Mouse (Mus musculus) left cerebral cortex, adult 11 months (tissue): ENCODE measurements at regions not wholly inside any gene's neighbourhood (a gene's known extent, or its start where the extent isn't known, plus 50 kb on each side); places are given as distances from the start of the nearest gene placed in this dataset.

Experiments
- DNase-seq: peaks from one replicate; pipeline ENCODE4 v3.0.0; 2022; ENCODE audit warnings: low spot score

DNA sequence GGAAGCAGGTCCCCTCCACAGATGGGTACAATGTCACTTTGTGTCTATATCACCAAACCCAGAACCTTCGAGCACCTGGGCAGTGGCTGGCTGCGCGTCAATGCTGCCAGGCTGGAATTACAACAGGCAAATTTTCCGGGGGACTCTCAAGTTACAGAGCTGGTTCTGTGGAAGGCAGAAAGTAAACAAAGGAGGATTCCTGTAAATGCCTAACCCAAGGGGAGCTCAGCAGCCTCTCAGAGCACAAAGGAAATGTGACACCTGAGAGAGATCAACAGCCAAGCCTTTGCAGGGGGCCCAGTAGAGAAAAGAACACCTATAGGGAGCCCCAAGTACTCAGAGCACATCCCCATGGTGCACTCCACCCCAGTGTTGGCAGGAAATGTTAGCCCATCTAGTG lies 70.7 kb downstream of the Setd4 start:
- no peak for DNase-seq

DNA sequence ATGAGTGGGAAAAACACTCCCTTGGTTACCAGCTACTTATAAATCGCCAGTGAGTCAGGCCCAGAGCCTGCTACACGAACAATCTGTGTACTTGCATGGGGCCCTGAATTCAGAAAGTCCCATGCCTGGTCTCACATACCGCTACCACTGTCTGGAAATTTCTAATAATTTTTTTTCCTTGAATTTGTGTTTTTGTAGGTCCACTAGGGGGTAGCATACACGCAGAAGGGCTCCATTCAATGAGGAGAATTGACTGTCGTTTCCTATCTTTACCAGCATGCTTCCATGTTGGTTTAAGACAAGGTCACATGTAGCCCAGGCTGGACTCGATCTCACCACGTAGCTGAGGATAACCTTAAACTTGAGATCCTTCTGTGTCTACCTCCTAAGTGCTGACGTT lies 71.9 kb downstream of the Setd4 start:
- DNase-seq: no peak

DNA sequence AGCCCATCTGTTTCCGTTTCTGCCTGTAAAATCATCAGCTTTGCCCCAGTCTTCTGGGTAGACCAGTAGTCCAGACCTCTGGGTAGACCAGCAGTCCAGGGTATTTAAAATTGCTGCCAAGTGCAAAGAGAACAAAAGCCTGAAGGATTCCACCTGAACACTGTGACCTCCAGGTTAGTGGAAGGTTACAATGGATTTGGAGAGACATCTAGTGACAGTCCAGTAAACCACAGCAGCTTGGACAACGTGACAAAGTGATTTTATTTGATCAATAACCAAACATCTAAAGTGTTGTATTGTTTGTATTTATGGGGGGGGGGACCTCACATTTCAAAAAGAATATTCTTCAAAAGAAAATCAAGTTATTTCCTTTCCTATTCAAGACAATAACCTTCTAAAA lies 81.4 kb downstream of the Setd4 start:
- DNase-seq: no peak

DNA sequence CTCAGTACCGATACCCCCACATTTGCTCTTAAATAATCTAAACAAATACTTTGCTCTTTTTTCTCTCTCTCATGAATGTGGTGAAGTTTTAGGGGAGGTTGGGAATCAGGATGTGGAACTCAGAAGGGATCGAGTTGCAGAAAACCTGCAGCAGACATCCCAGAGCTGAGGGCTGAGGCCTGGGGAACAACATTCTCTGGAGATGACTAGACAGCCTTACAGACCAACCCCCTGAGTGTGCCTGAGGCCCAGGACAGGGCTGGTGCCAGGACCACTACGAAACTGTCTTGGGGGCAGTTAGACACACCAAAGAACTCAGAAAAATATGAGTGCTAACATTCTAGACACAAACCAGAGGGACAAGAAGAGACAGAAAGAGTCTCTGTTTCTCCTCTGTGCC lies 83.4 kb downstream of the Setd4 start:
- DNase-seq: no peak

DNA sequence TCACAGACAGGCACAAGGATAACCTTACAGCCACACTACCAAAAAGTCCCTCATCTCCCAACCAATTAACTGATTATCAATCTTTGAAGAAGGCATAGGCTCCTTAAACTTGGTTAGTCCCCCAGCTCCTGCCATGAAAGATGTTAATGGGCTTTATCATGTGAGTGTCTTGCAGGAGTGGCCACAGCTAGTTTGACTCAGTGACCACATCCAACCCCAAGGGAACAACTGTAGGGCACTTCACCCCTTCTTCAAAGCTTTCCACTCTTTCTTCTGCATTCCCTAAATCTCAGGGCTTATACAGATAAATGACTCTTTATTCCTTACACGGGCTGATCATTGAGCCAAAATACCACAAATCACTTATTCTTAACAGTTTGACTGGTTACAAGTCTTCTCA lies 85.2 kb downstream of the Setd4 start:
- no peak for DNase-seq

DNA sequence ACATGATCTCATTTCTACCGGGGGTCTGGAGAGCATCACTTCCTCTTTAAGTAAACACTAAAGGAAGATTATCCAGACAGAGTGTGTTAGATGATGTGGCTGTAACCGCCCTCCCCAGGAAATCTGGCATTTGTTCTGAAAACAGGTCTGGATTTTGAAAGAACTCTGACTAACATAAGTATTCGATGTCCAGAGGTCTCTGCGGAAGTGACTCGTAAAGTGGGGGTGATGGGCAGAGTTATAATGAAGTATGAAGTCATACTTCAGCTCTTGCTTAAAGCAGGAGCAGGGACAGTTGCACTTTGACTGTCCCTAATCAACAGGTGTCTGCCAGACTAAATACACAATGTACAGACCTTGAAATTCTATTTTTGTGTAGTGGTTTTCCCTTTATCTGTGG lies 87.1 kb downstream of the Setd4 start:
- no peak for DNase-seq

DNA sequence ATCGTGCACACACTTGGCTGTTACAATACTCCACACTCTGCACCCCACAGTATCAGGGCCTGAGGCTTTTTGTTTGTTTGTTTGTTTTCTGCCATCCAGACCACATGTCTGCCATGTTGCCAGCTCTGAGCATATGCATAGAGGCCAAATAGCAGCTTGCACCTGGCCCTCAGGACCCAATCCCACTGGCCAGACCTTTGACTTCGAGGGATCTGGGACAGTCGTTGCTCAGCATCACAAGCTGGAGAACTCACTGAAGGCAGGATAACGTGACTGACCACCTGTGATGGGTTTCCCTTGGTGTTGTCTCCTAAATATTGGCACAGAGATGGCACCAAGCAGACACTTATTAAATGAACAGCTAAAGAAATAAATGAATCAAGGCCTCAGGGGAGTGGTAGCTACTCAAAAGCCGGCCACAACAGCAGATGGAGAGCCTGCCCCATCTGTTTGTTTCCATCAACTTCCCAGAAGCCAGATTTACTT lies 88.4 kb downstream of the Setd4 start:
- DNase-seq: no peak

DNA sequence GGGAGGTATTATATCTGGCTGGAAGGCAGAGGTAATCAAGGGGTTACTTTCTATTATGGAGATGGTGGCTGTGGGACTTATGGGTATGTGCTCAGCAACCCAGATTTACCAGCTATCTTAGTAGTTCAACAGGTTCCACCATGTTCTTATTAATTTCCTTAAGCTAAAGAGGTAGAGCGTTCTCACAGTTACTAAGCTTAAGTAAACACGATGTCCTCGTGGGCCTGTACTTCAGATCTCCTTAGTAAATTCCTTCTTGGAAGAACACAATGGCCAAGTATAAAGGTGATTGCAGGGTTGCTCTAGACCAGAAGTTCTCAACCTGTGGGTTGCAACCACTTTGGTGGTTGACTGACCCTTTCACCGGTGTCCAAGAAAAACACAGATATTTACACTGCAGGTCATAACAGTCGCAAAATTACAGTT lies 90.2 kb downstream of the Setd4 start:
- no peak for DNase-seq

DNA sequence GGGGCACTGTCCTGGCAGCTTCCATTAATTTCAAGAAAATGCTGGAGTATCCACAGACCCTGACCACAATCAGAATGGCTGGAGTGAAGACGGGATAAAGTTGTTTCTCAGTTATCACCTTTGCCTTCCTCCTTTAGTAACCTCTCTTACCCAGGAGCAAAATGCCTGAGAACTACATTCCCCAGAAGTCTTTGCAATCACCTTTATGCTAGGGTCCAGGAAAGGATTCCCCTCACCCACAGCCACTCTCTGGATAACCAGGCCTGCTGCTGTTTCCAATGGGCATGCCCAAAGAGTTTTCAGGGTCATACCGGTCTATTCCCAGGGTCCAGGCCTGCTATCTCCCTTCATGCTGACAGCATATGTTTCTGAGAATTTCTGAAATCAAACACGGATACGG lies 91.9 kb downstream of the Setd4 start:
- DNase-seq: no peak

DNA sequence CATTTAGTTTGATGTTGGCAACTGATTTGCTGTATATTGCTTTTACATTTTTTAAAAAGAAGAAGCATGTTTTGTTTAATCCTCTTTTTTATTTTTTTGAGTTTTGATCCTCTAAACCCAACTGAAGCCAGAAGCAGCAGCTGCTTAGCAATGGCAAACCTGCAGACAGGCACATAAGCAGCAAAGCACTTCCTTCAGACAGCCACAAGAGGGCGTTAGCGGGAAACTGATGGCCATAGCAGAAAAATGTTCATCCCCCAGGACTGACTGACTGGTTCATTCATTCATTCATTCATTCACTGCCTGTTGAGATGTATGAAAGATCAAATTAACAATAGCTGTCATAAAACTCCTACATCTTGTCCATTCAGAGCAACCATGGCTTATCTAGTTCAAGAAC lies 92.3 kb downstream of the Setd4 start:
- DNase-seq: no peak

DNA sequence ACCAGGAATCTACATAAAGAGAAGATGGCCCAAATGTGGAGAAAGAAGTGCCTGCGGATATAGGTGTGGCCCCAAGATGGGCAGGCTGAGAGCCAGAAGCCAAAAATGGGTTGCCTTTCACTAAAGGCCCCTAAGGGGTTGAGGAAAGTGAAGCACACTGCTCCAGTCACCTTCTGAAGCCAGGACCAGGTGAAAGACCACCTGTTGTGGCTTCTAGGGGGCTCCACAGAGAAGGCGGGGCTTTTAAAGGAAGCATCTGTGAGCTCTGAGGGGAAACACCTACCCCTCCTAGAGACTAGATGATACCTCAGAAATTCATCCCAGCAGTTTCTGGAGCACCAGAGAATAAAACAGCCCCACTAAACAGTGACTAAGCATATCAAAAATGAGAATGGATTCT lies 105.1 kb downstream of the Setd4 start:
- no peak for DNase-seq

DNA sequence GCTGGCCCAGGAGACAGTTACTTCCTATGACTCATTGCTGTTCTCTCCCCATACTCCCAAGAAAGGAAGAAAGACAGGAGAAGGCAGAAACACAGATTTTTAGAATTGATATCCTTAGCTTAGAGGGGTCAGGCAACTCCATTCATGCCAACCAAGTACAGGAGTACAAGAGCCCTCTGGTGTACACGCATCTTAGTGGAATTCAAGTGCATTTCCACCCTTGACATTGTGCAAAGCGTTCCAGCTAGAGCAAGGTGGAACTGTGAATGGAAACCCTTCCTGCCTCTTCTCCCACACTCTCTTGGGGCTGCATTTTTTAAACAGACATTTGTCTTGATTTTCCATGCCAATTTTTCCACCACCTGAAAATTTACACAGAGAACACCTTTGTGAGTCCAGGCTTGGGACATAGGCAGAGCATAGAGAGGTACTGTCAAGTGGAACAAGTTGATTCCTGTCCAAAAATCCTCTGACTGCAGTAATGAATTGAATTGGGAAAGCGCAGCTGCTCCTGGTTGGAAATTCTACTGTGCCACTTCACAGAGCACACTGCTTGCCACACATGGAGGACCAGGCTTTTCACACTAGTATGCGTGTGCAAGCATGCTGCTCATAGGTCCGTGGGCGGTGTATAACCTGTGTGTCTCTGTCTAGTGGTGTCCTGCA lies 110.4 kb downstream of the Setd4 start:
- DNase-seq: no peak

DNA sequence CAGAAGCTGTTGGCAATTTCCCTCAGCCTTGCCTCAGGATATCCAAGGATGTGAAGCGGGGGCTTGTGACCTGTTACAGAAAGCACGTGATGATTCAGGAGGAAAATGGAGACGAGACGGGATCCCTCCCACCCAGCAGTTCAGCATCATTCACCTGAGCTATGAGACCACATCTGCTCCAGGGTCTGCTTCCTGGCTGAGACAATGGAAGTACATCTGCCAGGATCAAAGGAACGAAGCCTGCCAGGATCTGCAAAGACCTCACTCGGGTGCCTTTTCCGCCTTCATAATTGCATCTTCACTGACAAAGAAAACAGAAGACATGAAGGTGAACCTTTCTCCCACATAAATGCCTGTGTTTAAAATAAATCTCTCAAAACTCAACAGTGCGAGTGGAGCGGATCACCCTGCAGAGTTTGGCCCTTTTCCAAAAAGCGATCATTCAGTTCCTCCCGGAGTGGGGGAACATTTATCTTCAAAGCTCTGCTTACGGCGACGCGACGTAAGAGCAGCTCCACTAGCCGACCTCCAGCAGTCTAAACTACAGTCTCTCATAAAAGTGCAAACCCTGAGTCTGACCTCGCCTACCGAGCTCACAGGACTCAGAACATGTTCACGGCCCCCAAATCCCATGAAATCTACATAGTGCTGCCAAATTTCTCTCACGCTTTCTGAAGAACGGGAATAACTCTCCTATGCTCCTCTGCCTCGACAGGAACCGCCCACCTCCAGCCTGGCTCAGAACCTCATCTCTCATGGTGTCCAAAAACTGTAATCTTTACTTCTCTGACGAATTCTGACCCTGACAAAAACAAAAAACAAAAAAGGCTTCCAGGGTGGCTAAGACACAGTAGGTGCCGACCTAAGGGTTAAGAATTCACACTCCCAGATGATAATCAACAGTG lies 117.0 kb downstream of the Setd4 start:
- no peak for DNase-seq

DNA sequence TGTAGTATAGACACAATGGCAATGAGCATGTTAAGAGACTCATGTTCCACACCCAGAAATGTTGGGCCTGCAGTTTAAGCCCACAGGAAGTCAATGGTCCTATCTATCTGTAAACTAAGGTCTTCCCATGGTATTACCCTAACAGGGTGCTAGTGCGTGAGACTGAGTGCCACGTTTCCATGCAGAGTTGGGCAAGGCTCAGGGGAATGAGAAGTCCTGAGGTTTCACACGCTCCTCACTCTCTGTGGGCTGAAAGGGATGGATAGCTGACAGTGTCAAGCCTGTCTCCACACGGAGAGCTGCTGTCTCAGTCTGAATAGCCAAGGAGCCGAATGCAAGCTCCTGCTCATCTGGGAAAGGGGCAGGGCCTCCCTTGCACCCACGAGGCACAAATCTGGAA lies 133.9 kb downstream of the Setd4 start:
- no peak for DNase-seq

DNA sequence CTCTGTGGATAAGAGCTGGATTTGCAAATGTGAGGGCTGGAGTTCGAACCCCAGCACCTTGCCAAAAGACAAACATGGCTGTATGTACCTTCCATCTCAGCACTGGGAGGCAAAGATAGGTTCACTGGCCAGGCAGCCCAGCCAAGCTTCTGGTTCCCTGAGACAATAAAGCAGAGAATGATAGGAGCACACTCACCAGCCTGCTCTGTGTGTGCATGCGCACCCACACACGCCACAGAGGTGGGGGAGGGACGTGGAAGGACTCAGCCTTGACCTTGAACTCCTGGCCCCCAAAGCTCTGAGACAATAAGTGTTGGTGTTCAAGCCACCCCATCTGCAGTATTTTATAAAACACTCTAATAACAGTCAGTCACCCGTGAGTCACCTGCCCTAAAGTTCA lies 138.1 kb downstream of the Setd4 start:
- no peak for DNase-seq

DNA sequence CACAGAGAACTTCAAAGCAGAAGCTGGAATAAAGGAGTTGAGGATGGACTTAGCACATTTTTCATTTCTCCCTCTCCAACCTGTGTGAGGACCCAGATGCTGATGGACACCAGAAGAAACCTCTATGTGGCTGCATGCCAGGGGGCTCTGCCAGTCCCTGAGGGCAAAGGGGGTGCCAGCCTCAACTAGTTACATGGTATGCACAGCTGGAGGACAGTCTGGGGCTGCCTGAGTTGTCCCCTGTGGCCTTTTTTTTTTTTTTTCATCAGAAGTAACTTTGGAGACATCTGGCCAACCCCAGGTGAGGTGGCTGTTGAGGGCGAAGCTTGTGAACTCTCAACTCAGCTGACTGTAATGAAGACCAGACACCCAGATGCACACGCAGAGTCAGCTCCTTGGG lies 139.0 kb downstream of the Setd4 start:
- no peak for DNase-seq

DNA sequence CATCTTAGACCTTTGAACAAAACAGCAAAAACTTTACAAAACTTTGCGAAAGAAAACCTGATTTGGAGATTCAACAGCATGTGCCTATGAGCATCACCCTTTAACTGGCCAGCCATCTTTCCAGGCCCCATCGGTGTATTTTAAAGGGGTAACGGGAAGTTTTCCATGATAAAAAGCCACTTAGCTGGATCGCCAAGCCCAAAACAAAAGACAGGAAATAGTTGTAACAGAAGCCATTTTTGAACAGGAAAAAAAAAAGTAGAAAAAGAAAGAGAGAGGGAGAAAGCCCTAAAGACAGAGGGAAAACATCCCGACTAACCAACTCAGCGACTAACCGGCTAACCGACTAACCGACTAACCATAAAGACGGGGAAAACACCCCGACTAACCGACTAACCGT lies 140.5 kb downstream of the Setd4 start:
- DNase-seq: no peak

DNA sequence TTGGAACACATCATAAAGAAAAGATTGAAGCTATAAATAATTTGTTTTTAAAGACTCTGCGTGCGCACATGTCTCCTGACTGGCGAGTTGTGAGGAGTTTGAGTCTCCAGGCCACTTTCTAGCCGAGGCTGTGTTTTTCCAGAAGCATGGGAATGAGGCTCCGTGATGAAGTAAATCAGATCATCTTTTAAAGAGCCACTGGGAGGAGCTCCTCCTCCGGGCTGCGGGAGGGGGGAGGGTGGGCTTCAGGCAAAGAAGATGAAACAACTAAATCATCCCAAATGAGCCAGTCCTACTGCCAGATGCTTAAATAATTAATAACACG lies 141.6 kb downstream of the Setd4 start:
- no peak for DNase-seq

DNA sequence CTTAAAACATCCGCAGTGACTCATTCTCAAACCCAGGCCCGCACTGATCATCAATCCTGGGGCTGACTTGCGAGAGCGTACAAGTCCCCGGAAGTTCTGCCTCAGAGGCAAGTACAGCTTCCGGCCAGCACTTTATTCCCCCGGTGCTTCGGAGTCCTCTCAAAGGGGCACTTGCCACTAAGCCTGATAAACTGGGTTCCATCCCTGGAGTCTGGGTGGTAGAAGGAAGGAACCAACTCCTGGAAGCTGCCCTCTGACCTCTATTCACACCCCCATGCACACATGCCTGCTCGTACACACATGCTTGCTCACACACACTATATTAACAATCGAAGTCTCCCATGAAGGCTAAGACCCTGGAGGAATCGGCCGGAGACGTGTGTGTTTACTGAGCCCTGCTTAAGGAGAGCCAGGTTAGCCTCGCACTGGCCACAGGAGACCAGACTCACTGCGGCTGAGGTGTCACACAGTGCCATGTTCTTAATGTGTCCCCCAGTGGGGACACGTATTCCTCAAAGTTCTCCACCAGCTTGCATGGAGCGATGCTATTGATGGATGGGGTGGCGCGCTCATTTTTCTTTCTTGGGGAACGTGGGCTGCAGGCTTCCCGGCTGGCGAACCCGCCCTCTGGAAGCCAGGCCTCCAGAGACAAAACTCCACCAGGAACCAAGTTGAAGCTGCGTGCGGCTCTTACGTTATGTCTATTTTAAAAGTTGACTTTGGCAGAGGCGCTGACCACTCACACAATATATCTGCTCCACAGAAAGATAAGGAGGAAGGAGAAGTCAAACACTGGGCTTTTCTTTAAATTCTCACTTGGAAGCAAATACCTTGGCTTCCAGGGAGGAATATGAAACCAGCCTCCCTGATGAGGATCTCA lies 142.2 kb downstream of the Setd4 start:
- DNase-seq: no peak

DNA sequence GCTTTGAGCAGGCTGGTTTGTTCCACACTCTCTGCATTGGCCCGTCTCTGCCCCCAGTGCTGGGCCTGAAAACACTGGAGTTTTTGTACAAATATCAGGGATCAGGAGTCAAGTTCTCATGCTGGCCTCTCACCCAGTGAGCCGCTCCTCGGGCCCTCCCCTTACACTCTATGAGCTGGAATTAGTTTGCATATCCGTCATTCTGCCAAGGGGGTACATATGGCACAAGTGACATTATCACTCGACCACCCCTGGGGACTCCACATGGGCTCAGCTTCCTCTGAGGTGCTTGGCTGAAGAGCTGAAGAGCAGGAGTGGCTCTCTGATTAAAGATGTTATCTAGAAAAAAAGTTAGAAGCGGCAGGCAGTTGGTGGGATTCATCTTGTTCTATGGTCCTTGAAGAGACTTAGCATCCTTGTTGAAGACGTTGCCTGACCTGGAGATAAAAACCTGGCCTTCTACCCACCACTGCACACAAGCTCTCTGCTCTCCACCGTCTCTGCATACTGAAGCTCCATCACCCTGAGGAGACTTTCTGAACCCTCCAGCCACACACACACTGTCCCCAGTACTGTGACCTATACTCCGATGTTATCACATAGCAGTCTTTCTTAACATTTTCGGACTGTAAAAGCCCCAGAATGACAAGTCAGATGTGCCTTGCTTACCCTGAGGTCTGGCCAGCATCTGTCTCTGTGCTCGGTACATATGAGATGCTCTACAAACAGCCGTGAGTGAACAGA lies 144.2 kb downstream of the Setd4 start:
- no peak for DNase-seq

DNA sequence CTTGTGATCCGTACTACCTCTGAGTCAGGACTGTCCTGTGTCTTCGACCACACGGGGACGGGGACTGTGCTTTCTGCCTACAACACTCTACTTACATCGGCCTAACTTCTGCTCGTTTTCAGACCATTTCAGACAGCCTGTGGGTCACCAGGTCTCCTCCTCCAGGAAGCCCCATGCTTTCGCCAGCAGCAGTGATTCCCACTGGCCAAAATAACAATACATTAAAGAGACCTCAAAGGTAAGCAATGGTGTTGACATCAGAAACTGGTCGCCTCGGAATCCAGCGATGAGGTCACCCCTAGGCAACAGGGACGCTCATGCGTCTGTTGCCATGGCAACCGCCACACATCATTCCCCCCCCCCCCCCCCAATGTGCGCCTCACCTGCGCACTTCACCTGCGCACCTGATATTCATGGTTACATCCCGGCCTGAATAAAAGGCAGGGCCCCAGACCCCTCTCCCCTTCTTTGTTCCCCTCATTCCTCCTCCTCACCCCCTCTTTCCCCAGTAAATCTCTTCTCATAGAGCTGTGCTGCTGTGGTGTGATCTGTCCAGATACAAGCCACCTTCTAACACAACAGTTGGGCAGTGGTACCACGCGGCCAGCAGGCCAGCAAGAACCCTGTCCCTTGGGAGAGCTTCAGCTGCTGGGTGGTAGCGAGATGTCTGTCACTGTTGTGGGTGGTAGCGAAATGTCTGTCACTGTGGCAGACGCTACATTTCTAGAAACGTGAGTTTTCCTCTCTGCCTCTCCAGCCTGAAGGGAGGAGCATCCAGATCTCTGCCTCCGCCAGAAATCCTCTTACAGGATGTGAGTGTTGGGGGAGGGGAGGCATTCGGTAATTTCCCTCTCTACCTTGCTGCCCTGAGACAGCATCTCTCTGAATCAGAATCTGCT lies 145.0 kb downstream of the Setd4 start:
- no peak for DNase-seq
